Mouse (Mus musculus) mature B cell (primary cell): ENCODE results near the gene A830031A19Rik.

ENCODE experiments used
- in situ Hi-C: fragments of 300-500 bp; cut with MboI; formaldehyde crosslinking; loops from 2 replicates; pipeline ENCODE4 v1.14.3; 2019

Gene A830031A19Rik

DNA sequence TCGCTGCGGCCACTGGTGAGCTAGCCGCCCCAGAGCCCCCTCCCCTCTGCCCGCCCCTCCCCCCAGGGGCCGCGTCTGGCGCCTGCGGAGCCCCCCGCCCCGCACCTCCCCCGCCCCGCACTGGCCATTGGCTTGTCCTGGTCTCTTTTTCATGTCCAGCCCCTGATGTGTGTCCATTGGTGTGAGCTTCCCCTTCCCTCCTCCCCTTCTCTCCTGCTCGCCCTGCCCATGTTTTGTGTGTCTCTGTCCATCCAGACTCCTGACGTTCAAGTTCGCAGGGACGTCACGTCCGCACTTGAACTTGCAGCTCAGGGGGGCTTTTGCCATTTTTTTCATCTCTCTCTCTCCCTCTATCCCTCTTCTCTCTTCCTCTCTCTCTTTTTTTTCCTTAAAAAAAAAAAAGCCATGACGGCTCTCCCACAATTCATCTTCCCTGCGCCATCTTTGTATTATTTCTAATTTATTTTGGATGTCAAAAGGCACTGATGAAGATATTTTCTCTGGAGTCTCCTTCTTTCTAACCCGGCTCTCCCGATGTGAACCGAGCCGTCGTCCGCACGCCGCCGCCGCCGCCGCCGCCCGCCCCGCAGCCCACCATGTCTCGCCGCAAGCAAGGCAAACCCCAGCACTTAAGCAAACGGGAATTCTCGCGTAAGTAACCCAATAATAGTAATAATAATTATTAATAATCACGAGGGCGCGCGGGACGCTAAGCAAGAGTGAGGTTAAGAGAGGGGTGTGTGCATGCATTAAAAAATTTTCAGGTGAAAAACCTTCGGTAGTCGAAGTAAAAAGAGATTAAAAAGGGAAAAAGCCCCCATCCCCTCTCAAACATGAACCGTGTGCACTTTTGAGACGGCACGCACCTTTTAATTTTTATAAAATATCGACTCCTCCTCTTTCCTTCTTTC lies 3.2 kb upstream of the A830031A19Rik start, which contains the start of gene Bcl11a:
Gene Bcl11a (plus strand): TSS at position 262 of the 911 bp plus-strand sequence.
- in situ Hi-C loops, result no loop called here

DNA sequence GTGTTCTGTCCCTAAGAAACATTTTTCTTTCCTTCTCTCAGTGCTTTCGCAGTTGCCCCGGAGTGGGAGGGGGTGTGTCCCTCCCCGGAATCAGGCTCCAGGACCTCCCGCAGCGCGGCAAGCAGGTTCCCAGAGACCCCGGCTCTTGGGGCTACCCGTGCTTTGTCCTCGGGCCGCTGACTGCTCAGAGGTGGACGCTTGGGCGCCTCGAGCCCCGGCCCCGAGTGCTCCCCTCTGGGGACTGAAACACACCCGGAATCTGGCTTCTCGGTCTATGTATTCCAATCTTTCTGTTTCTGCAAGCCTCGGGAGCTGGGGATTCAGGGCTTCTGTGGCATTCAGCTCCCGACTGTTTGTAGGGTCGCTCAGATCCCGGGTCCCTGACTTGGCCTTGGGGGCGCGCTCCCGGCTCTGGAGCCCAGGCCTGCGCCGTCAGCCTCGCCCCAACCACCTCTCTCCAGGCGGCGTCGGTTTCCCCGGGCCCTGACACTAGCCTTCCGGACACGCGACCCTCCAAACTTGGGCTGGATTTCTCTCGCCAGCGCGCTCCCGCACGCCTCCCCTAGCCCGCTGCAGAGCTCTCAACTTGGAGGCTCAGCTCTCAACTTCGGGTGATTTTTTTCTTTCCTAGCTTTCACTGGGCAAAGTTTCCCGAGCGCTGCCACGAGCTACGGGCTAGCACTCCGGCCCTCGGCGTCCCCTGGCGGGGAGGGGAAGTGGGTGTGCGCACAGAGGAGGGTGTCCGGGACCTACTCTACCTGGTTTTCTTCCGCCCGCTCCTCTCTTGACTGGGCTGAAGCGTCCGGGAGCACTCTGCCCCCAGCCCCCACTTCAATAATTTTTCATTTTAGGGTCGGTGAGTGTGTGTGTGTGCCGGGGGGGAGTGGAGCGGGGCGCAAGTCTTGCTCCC lies 2.2 kb upstream of the A830031A19Rik start:
- in situ Hi-C loops, result no loop called here

DNA sequence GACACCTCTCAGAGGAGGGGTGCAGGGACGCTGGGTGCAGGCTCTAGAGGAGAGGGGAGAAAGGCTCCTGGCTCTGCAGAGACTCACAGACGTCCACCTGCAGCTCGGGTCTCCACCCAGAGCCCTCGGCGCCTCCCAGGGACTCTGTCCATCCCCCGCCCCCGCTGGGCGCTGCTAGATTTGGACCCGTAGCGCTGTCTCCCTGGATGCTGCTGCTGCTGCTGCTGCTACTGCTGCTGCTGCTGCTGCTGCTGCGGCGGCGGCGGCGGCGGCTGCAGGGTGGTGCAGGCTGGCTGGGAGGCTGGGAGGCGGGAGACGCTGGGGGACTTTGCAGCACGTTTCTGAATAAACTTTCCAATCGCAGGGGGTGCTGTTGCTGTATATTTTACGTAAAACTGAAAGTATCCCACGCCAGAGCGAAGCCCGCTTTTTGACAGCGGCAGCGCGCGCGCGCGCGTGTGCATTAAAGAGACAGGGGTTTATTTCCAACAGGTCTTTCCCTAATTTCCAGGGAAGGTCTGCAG lies 1.3 kb upstream of the A830031A19Rik start:
- in situ Hi-C loops, result no loop called here

DNA sequence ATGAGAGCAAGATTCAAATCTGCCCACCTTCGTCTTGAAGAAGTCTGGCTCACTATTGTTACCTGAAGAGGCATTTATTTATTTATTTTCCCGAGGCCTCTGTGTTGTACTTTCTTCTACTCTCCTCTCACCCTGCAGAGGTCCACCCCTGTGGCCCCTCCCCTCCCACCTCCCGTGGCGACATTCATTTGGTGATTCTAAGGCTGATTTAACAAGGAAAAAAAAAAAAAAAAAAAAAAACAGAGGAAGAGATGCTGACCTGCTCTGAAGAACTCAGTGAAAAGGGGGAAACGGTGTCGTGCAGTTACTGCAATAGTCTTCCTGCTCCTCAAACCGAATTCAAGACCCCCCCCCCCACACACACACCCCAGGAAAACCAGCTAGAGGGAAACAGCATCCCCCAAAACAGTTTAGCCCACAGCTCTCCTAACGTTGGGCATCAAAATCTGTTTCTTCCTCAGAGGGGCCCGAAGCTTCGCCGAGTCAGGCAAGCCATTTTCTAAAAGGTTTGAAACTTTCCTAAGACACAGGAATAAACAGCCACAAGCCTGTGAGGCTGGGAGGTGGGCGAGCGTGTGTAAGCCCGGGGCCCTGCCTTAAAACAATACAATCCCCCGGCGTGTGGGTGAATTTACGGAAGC lies 752 bp upstream of the A830031A19Rik start:
- in situ Hi-C loops, result no loop called here

DNA sequence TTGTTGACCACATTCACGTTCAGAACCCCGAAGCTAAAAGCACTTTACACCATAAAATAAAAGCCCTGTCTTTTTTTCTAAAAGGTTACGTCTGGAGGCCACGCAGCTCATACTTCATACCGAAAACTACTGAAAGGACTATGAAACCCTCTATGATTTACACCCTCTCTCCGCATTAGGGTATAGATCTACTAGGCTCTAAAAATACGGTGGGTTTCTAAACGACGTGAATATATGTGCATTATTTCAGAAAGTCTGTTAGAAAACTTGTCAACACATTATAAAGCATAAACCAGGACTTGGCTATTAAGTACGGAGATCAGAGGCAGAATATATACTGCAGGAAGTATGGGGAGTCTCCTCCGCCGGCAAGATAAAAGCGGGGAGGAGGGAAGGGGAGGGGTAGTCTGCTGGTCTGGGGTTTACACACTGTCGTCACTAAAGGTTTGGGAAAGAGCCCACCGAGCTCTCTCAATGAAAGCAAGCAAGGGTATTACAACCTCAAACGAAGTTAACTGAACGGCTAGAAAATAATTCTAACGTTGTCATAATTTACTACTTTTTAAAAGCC lies 748 bp downstream of the A830031A19Rik start:
- in situ Hi-C loops, result loop anchor here (25.0 kb wide), 1 partner anchor 1788 kb away; no protein-coding TSS in a partner anchor

DNA sequence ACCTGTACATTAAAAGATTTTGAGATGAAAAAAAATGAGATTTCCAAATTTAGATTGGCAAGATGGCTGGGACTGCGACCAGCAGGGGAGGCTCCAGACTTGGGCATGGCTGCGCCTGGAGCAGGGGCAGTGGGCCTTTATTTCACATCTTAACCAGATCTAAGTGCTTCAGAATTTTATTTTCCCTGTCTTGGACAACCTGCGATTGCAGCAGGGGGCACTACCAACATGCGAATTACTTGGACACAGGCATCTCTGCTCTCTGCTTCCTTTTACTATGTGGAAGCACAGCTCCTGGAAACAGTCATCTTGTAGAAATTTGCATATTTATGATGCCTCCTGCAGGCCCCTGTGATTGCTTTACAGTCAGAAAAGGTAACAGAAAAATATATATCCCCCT lies 9.5 kb downstream of the A830031A19Rik start:
- in situ Hi-C loops, result loop anchor here (25.0 kb wide), 1 partner anchor 1797 kb away; no protein-coding TSS in a partner anchor

DNA sequence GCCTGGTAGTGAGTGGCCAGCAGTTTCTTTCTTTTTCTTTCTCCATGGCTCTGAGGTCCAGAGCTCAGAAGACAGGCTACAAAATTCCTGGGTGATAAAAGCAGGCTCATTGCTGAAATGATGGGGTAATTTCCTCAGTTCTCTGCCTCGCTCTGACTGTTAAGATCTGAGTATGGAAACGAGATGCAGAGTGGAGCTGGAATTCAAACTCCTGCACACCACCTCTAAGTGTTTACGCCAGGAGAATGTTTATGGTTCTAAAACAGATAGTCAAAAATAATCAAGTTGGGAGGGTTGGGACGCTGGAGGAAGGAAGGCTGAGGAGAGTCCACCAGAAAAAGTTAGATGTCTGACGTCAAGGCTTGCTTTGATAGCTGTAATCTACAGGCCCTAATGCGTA lies 10.6 kb downstream of the A830031A19Rik start:
- in situ Hi-C loops, result loop anchor here (25.0 kb wide), 1 partner anchor 1798 kb away; no protein-coding TSS in a partner anchor

DNA sequence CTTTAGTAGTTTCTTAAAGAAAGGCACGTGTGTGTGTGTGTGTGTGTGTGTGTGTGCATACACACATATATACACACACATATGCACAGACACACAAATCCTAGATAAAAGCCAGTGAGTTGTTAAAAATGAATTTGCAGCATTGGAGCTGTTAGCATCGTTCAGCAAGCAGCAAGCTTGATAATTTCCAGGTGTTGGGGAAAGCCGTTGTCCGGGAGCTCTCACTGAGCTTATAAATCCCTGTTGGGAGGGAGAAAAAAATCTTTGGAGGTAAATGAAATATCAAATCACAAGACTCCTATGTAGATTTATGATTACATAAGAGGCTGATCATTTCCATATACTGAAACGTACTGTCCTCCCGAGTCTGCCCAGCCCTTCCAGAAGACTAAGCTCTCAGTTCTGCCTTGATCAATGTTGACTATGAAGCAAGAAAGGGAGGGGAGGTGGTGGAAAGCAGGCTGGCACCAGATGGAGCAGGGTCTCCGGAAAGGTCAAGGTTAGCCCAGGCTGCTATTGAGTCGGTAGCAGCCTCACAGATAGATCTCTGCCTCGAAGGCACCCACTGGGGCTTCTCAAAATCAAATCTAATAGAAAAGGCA lies 12.3 kb downstream of the A830031A19Rik start:
- in situ Hi-C loops, result loop anchor here (25.0 kb wide), 1 partner anchor 1800 kb away; no protein-coding TSS in a partner anchor

DNA sequence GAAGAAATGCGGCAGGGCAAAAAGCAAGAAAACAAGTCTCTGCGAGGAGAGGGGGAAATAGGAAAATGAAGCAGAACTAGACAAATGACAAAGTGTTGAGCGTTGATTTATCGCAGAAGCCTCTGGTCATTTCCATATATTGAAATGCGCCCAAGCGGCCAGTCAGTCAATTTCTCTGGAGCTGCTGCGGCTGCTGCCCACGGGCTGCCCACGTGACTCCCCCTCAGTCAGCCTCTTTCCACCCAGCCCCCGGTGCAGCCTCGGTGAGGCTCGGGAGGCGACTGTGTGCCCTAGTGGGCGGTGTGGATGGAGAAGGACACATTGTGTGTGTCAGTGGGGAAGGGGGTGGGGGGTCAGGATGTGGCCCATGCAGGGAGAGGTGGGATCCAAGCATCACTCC lies 13.0 kb downstream of the A830031A19Rik start:
- in situ Hi-C loops, result loop anchor here (25.0 kb wide), 1 partner anchor 1800 kb away; no protein-coding TSS in a partner anchor

DNA sequence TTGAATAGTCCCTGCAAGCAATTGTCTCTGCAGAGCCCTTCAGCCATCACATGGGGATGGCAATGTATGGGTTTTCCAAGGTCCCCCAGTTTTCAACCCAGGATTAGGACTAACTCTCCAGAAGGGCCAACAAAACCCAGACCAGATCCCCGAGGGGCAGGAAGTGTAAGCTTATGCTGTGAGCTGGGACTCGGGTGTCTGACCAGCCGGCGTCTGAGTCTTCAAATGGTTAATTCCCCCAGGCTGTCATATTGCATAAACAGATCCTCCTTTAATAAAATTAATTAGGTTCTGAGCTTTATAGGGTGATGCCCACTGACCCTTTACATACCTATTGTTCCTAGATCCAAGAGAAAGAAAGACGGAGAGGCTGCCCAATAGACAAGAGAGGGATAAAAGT lies 14.4 kb downstream of the A830031A19Rik start:
- in situ Hi-C loops, result loop anchor here (25.0 kb wide), 1 partner anchor 1802 kb away; no protein-coding TSS in a partner anchor

DNA sequence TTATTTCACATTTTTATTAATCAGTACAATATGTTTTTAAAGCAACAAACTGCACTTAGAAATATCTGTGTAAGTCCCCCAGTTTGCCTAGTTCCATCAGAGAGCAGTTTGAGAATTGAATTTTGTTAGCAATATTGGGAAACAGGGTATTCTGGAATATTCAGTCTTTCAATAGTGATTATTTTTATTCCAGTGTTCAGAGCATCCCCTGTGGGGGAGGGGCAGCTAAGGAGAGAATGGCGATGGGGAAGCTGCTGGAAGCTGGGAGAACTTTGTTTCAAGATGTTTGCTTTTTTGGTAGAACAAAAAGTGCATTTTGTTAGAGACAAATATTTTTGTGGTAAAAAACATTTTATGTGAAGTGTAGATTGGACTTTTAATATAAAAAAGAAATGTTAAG lies 15.7 kb downstream of the A830031A19Rik start:
- in situ Hi-C loops, result loop anchor here (25.0 kb wide), 1 partner anchor 1803 kb away; no protein-coding TSS in a partner anchor

DNA sequence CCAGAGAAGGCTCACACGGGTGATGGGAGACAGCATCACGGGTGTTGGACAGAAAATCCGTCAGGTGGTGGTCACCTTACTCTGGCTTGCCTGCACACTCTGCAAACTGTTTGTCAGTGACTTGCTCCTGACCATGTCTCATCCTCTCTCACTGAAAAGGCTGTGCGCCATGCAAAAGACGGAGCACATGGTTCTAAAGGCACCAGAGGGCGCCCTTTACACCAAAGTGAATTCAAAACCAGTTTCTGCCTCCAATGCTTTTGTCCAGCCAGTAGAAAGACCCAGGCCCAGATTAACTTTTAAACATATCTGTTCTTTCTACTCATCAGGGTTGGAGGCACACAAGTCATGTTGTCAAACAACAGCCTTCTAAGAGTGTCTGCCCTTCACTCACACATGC lies 22.0 kb downstream of the A830031A19Rik start:
- in situ Hi-C loops, result loop anchor here (25.0 kb wide), 1 partner anchor 1809 kb away; no protein-coding TSS in a partner anchor

DNA sequence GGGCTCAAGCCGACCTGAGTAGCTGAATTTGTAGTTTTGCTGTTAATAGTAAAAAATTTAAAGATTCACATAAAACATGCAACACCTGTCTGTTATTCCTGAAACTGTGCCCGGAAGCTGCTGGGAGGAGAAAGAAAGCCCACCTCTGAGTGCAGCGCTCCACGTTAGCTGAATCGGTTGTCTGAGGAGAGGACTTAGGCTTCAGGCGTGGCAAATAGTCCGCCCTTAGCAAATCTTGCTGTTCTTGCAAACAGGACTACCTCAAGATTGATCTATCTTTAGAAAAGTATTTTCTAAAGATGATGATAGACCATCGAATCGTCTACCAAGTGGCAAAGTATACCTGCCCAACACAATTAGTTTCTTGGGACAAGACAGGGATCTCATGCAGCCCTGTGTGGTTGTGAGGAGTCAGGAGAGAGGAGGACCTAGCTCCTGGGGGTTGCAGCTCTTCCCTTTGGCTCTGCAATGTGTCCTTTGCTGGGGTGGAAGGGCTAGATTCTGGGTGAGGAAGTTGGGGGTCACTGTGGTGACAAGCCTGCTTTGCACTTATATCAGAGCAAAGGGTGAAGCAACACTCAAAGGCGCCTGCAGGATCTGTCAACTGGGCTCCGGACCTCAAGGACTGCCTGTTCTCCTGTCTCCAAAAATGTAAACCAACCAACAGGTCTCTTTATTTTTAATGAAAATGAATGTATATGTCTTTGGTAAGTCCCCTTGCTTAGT lies 24.7 kb downstream of the A830031A19Rik start:
- in situ Hi-C loops, result loop anchor here (25.0 kb wide), 1 partner anchor 1812 kb away; no protein-coding TSS in a partner anchor

DNA sequence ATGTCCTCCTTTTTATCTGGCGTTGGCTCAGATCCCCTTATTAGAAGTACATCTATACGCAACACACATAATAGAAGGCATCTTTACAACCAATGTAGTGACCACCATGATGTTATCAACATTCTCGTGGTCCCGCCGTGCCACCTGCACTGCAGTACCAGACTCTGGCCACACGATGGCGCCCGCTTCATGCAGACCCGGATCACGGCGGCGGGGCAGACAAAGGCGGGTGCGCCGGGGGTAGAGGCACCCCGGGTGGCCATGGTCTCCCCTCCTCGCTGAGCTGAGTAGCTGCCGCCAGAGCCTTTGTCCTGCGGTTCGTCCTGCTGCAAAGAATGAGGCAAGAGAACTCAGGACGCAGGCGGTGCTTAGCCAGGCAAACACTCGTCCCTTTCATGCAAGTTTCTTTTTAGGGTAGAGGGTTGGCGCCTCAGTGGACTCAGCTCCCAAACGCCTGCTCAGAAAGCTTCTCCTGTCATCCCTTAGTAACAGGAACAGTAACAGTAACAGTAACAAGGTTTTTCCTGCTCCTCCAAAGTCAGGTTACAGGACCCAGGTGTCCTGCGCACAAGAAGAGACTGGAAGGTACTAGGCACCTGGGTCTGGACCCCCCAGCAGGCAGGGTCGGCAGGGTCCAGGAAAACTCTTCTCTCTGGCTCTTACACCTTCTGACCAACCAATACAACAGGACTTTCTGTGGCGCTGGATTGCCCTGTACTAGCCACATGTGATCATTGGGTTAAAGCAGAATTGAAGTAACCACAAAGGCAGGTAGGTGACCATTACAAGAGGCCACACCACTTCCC lies 25.4 kb downstream of the A830031A19Rik start:
- in situ Hi-C loops, result loop anchor here (10.0 to 25.0 kb wide), 2 partner anchors 1255 to 1813 kb away; no protein-coding TSS in a partner anchor

DNA sequence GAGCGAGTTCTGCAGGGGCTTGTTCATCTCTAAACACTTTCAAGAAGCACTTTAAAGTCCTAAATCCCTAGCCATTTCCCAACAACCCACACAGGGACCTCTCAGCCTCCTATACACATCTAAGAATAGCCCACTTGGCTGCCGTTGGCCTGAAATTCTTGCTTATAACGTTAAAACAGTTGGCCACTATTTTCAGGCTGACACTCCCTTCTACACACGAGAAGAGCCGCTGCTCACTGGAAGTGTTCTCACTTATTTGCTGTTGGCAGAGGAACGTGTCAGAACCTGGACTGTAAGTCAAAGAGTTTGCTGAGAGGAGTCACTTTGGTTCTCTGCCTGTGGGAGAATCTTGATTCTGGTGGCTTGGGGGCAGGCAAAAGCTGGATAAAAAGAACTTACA lies 30.8 kb downstream of the A830031A19Rik start:
- in situ Hi-C loops, result loop anchor here (10.0 kb wide), 1 partner anchor 1261 kb away; no protein-coding TSS in a partner anchor

DNA sequence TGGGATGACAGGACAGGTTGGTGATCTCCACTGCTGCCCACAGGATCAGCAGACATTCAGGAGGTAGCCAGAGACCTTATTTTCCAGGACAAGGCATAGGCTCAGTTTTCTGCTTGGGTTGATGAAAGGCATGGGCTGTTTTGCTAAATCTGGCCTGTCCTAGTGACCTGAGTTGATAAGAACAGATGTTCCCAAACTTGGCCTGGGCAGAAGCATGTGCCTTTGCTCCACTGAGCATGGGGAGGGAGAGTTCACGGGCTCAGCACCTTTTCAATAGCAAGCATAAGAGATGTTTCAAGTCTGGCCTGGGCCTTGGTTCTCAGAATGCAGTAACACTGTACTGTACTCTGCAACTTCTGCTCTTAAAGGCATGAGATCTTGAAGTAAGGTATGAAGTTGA lies 54.1 kb downstream of the A830031A19Rik start:
- in situ Hi-C loops, result no loop called here

DNA sequence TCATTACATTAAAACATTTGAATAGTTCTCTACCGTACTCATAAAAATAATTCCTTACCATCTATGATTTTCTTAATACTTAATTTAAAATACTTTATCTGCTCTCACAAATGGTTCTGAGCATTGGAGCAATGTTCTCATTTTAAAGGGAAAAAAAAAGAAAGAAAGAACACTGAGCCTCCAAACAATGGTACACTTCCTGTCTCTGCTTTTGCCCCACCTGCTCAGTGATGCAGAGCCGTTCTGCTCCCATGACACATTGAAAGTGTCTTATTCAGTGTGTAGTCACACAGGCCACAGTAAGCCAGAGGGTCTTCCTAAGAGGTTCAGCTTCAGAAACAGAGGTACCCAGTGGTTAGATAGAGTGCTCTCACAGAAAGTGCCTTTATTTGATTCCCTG lies 56.1 kb downstream of the A830031A19Rik start:
- in situ Hi-C loops, result no loop called here

DNA sequence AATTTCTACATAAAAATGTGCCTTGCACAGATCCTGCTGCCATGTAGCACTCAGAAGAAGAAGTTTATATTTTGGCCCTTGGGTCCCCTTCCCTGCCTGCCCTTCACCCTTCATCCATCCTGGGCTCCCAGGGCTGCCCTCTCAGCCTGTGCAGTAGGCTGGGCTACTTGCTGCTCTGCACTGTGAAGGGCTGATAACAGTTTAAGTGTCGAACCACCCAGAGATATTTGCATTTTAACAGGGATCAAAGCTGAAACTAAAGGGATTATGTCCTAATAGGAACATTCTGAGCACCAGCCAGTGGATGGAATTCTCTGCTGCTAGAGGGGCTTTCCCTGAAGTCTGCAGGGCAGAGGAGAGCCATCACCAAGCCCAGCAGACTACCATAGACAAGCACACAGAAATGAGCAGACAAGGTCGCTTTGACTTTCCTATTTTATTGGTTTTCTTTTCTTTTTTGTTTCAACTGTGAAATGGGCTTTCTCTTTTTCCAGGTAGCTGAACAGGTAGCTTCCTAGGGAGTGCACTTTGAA lies 58.1 kb downstream of the A830031A19Rik start:
- in situ Hi-C loops, result no loop called here
